Mouse (Mus musculus): ENCODE data around the gene Timm22.

The Timm22 gene

DNA sequence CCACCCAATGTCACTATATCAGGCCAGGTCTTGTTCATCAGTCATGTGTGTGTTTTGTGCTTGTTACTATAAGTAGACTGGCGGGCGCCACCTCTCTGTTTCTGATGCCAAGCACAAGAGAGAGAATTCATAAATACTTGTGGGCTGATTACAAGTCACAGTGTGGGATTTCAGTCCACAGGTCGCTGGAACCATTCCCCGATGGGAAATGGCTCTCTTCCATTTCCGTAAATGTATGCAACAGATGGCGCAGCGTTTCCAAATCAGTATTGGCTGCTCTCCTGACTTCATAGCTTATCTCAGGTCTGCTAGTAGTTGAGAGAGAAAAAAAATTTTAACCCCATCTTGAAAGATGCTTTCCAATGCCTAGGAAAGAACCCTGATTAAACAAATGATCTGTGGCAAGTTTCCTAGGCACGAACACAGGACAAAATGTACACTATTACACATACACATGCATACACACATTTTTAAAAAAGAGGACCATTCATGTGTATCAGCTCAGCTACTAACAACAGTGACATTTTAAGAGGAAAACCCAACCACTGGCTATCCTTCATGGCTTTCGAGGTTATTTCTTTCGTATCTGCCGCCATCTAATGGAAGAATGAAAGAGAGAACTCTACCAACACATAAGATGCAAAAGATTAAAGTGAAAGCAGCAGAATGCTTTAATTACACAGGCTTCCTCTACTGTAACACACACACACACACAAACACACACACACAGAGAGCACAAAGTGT lies 7.0 kb upstream of the Timm22 start:
- DNase-seq (ENCODE audit: low read depth, low spot score) = peak; percentile 68
- H3K36me3 ChIP-seq (ENCODE audit: control insufficient read depth, insufficient read depth, low read length, poor library complexity, severe bottlenecking) = no peaks in the 10 kb centered on the region
- no peaks in the 10 kb centered on the region for H3K27me3 ChIP-seq (ENCODE audit: control insufficient read depth, insufficient read depth, low read length, poor library complexity, severe bottlenecking)

DNA sequence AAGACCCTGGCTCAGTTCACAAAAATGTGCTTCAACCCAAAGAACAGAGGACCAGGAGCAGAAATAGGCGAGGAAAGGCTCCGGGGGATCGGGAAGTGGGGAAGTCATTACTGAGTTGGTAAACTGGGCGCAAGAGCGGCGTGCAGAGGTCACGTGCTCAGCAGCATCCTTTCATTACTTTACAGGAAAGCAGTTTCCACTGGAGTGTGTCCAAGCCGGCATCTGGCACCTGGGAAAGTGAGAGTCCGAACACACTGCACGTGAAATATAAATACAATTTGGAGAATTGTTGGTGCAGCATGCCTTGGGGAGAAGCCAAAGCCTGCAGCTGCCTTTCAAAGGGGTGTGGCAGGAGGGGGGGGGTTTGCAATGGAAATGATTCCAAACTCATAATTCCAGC lies 5.4 kb upstream of the Timm22 start:
- Histone ChIP-seq H3K36me3 (ENCODE audit: control insufficient read depth, insufficient read depth, low read length, poor library complexity, severe bottlenecking) (no peaks in the 10 kb centered on the region), H3K27me3 (ENCODE audit: control insufficient read depth, insufficient read depth, low read length, poor library complexity, severe bottlenecking) (no peaks in the 10 kb centered on the region)
- no peak for DNase-seq (ENCODE audit: low read depth, low spot score)

DNA sequence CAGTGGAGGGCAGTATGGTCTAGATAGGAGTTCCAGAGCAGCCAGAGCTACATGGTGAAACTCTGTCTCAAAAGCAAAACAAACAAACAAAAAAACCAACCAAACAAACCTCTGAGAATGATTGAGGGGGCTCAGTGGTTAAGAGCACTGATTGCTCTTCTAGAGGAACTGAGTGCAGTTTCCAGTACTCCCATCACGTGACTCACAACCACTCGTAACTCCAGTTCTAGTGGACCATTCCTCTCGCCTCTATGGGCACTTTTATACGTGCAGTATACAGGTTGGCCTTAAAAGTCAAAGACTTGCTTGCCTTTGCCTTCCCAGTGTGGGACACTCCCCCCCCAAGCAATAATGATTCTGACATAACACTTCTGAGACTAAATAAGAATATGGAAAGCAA lies 1.6 kb upstream of the Timm22 start:
- no peak for DNase-seq (ENCODE audit: low read depth, low spot score)
- Histone ChIP-seq H3K27me3 (ENCODE audit: control insufficient read depth, insufficient read depth, low read length, poor library complexity, severe bottlenecking) (no peaks in the 10 kb centered on the region), H3K36me3 (ENCODE audit: control insufficient read depth, insufficient read depth, low read length, poor library complexity, severe bottlenecking) (0 out of 2 replicates have a peak, but pooled peaks cover 2% of the 10 kb centered on the region)

DNA sequence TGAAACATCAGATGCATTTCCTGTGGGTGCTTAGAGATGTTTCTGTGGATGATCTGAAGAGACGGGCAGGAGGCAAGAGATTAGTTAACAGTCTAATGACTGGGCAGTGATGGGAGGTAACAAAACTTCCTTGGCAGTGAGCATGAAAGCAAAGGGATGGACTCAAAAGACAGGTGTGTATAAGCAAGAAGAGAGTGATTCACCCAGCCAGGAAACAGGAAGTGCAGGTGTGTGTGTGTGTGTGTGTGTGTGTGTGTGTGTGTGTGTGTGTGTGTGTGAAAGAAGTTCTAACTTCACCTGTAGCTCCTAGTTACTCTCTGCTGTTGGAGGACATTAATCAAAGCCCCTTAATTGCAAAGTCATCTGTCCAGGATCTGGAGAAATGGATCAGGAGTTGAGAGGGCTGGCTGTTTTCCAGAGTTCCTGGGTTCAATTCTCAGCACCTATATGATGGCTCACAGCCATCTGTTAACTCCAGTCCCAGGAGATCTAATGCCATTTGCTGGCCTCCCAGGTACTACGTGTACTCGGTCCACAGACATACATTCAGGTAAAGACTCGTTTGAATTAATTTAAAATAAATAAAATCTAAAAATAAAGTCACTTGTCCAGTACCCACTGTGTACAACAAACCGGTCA lies 1.0 kb upstream of the Timm22 start:
- Histone ChIP-seq H3K27me3 (ENCODE audit: control insufficient read depth, insufficient read depth, low read length, poor library complexity, severe bottlenecking) (no peaks in the 10 kb centered on the region), H3K36me3 (ENCODE audit: control insufficient read depth, insufficient read depth, low read length, poor library complexity, severe bottlenecking) (0 out of 2 replicates have a peak, but pooled peaks cover 2% of the 10 kb centered on the region)
- DNase-seq (ENCODE audit: low read depth, low spot score) = peak; percentile 34

DNA sequence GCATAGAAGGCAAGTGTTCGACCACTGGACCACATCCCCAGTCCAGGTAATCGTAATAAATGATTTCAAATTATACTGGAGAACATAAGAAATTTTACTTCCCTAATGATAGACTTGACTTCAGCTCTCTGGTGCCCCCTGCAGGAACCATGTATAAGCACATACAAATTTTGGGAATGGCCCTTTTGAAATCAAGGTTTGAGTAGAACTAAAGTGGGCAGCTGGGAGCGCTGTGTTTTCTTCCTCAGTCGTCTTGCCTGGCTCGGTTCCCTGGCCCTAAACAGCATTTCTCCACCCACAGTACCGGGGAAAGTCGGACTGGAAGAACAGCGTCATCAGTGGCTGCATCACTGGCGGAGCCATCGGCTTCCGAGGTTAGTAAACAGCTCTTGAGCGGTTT lies 4.1 kb downstream of the Timm22 start:
- DNase-seq (ENCODE audit: low read depth, low spot score) = peak; percentile 85
- H3K27me3 ChIP-seq (ENCODE audit: control insufficient read depth, insufficient read depth, low read length, poor library complexity, severe bottlenecking) = no peaks in the 10 kb centered on the region
- peaks cover 7% of the 10 kb centered on the region for H3K36me3 ChIP-seq (ENCODE audit: control insufficient read depth, insufficient read depth, low read length, poor library complexity, severe bottlenecking)

DNA sequence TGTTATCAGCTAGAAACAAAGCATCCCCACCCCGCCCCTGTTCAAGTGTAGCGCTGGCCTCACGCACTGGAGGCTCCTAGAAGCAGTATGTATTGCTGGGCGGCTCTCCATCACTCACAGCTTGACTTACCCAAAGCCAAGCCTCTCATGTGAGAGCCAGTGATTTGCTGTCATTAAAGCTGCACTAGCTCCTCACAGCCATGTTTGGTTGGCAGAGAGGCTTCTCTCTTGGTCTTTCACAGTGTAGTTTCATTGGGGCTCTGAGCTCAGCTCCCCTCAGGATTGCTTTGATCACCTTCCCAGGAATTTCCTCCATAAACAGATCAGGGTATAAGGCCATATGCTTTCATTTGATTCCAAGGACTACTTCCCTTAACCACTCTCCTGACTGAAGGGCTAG lies 6.5 kb downstream of the Timm22 start:
- Histone ChIP-seq H3K36me3 (ENCODE audit: control insufficient read depth, insufficient read depth, low read length, poor library complexity, severe bottlenecking) (peaks cover 7% of the 10 kb centered on the region), H3K27me3 (ENCODE audit: control insufficient read depth, insufficient read depth, low read length, poor library complexity, severe bottlenecking) (no peaks in the 10 kb centered on the region)
- no peak for DNase-seq (ENCODE audit: low read depth, low spot score)

DNA sequence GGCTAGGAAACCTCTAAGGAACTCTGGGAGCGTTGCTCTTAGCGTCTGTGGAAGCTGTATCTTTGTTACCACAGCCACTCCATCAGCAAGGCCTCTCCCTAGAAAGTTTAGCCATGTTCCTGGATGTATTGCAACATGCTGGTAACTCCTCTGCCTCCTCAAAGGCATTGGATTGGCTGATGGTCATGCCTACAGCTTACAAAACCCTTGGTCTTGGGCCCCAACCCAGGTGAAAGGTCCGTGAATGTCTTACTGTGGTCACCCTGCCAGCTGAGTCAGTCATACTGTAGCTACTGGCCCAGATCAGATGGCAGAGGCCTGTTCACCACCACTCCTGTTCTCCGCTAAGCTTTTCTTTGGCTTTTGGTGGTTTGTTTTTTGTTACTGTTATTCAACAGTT lies 8.2 kb downstream of the Timm22 start:
- Histone ChIP-seq H3K27me3 (ENCODE audit: control insufficient read depth, insufficient read depth, low read length, poor library complexity, severe bottlenecking) (no peaks in the 10 kb centered on the region), H3K36me3 (ENCODE audit: control insufficient read depth, insufficient read depth, low read length, poor library complexity, severe bottlenecking) (peaks cover 5% of the 10 kb centered on the region)
- no peak for DNase-seq (ENCODE audit: low read depth, low spot score)

DNA sequence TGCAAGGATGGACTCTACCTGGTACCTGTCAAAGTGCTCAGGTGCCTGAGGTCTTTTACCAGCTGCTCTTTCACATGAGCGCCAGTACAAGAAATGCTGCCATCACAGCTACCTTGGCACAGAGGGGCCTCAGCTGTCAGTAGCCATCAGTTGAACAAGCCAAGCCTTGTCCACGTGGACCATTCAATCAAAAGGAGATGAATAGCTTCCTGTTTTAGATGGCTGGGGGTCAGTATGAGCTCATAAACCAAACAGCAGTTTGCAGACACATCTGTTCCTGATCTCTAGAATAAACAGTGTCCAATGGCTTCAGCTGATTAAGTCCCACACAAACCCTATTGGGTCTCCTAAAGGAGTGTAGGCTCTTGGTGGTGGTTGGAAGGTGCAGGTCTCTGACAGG lies 9.2 kb downstream of the Timm22 start:
- Histone ChIP-seq H3K36me3 (ENCODE audit: control insufficient read depth, insufficient read depth, low read length, poor library complexity, severe bottlenecking) (peaks cover 5% of the 10 kb centered on the region), H3K27me3 (ENCODE audit: control insufficient read depth, insufficient read depth, low read length, poor library complexity, severe bottlenecking) (no peaks in the 10 kb centered on the region)
- no peak for DNase-seq (ENCODE audit: low read depth, low spot score)

DNA sequence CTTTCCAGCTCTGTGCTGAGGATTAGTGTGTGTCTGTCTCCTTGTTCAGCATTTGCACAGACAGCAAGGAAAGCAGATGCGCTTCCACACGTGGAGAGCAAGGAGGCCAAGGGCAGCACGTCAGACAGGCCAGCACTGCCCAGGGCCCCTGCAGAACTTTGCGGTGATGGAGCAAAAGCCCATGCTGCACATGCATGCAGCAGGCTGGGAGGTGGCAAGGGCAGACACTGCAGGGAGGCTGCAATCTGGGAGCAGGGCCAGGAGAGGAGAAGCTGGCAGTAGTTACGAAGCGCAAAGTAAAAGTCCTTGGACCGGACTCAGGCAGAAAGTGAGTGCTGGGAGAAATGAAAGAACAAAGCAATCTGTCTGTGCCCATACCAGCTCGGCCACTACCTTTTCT lies 11.7 kb downstream of the Timm22 start:
- DNase-seq (ENCODE audit: low read depth, low spot score) = no peak
- Histone ChIP-seq H3K36me3 (ENCODE audit: control insufficient read depth, insufficient read depth, low read length, poor library complexity, severe bottlenecking) (peaks cover 5% of the 10 kb centered on the region), H3K27me3 (ENCODE audit: control insufficient read depth, insufficient read depth, low read length, poor library complexity, severe bottlenecking) (no peaks in the 10 kb centered on the region)

DNA sequence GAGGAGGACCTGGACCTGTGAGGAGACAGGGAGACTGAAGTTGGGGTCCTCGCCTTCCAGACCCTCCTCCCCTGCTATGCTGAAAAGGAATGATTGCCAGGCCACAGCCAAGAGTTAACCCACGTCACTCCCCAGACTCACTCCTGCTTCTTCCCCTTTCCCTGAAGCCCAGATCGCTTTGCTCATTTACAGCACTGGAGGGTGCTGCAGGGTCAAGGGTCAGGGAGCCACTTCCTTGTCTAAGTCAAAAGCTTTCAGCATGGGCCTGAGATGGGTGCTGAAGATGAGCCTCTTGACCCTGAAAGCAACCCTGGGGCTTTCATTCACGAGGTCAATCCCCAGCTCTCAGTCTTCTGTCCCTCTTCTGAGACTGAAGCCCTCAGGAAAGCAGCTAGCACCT lies 12.4 kb downstream of the Timm22 start:
- H3K36me3 ChIP-seq (ENCODE audit: control insufficient read depth, insufficient read depth, low read length, poor library complexity, severe bottlenecking) = peaks cover 5% of the 10 kb centered on the region
- DNase-seq (ENCODE audit: low read depth, low spot score) = no peak
- H3K27me3 ChIP-seq (ENCODE audit: control insufficient read depth, insufficient read depth, low read length, poor library complexity, severe bottlenecking) = no peaks in the 10 kb centered on the region

DNA sequence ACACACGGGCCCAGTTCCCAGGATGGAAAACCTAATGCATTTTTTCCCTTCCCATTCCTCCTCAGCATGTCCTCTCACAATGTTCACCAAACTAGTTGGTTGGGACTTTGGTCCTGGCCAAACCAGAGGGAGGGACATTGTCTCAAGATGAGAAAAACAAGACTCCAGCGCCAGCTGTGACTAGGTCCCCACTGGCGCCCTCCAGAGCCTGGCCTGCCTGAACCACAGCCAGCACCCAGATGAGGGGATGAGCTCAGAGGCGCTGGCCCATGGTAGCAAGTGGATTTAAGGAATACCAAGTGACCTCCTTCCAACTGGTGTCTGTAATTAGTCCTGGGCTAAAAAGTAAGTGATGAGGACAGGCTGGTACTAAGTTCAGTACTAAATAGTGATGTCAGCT lies 14.1 kb downstream of the Timm22 start:
- no peaks in the 10 kb centered on the region; the same call in 1 of the 2 replicates for H3K36me3 ChIP-seq (ENCODE audit: control insufficient read depth, insufficient read depth, low read length, poor library complexity, severe bottlenecking)
- no peaks in the 10 kb centered on the region for H3K27me3 ChIP-seq (ENCODE audit: control insufficient read depth, insufficient read depth, low read length, poor library complexity, severe bottlenecking)
- DNase-seq (ENCODE audit: low read depth, low spot score) = no peak

DNA sequence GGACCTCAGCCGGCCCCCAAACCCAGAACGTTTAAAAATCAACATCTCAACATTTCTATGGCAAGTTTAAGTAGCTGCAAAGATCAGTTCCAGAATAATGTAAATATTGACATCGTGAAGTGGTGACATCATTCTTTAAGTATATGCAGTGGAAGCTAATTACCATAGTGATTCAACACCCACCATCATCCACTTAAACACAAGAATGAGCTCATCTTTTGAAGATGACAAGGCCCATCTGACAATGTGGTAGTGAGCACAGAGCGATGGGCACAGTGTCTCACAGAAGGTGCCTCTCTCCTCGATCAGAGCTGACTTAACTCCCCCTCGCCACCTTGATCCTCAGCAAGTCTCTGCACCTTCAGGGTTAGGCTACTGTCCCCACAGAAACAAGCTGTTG lies 19.0 kb downstream of the Timm22 start:
- Histone ChIP-seq H3K36me3 (ENCODE audit: control insufficient read depth, insufficient read depth, low read length, poor library complexity, severe bottlenecking) (no peaks in the 10 kb centered on the region), H3K27me3 (ENCODE audit: control insufficient read depth, insufficient read depth, low read length, poor library complexity, severe bottlenecking) (no peaks in the 10 kb centered on the region)
- no peak for DNase-seq (ENCODE audit: low read depth, low spot score)

DNA sequence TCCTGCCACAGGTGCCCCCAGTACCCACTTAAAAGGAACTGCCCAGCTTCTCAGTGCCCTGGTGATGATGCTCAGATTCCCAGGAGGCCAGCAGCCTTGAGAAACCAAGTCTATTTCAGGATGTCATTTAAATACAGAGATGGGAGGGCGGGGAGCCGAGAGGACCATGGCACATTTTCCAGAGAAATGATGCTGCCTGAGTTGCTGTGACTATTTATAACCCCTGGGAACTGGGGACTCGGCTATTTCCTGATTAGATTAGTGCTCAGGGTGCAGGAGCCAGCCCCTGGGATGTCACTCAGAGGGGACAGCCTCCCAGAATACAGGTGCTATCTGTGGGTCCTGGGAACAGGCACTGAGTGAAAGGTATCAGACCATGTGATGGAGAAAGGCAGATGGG lies 21.0 kb downstream of the Timm22 start:
- H3K27me3 ChIP-seq (ENCODE audit: control insufficient read depth, insufficient read depth, low read length, poor library complexity, severe bottlenecking) = no peaks in the 10 kb centered on the region
- no peak for DNase-seq (ENCODE audit: low read depth, low spot score)
- no peaks in the 10 kb centered on the region for H3K36me3 ChIP-seq (ENCODE audit: control insufficient read depth, insufficient read depth, low read length, poor library complexity, severe bottlenecking)

DNA sequence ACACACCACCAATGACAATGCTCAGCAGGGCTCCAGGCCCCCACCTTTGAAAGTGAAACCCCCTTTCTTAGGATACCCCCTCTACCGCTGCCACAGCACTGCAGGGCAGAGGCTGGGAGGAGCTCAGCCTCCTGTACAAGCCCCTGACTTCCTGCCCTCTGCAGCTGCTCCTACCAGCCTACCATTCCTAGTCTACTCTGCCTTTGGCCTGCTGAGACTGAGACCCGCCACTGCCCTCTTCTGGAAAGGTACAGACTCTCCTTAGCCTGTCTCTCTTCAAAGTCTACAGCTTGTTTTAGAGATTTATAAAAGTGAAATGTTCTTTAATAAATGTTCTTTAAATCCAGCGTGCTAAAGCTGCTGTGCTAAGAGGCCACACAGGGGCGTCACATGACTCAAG lies 22.3 kb downstream of the Timm22 start:
- Histone ChIP-seq H3K36me3 (ENCODE audit: control insufficient read depth, insufficient read depth, low read length, poor library complexity, severe bottlenecking) (no peaks in the 10 kb centered on the region), H3K27me3 (ENCODE audit: control insufficient read depth, insufficient read depth, low read length, poor library complexity, severe bottlenecking) (no peaks in the 10 kb centered on the region)
- DNase-seq (ENCODE audit: low read depth, low spot score) = no peak

DNA sequence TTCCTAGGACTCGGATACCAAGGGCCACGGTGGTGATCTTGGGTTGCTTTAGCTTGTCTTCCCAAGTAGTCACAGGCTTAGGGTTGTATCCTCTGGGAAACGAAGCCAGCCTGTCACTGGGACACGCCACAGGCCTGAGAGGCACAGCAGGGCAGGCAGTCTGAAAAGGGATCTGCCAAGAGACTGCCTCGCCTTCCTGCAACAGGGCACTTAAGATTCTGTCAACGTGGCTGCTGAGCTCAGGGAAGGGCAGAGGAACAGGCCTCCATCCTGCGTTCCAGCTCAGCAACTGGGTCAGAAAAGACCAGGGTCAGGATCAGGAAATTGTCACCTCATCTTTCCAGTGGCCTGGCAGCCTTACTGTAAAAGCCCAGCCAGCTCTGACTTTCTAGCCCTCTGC lies 22.8 kb downstream of the Timm22 start:
- H3K27me3 ChIP-seq (ENCODE audit: control insufficient read depth, insufficient read depth, low read length, poor library complexity, severe bottlenecking) = no peaks in the 10 kb centered on the region
- no peak for DNase-seq (ENCODE audit: low read depth, low spot score)

More for the DNA sequence above, 22.8 kb downstream of the Timm22 start:
- H3K36me3 ChIP-seq (ENCODE audit: control insufficient read depth, insufficient read depth, low read length, poor library complexity, severe bottlenecking) = no peaks in the 10 kb centered on the region

Measured in splenic B cell, adult 2 months (primary cell).